Mouse (Mus musculus) right cerebral cortex, postnatal 10 days (tissue): ENCODE data around the gene Olfr1371.
"Not testable (repeated sequence)": the region's sequence is repeated elsewhere in the genome, so short reads cannot be mapped to it uniquely, and the experiment has no call there.

Source experiments
- DNase-seq, 2 experiments: peaks; one replicate each; pipeline ENCODE4 v3.0.0; 2021; ENCODE audit warnings: low spot score in 2 of 2

The Olfr1371 gene

GRCm38 (mm10) chr11:52225986-52226599 is 12.3 kb upstream of the Olfr1371 start:
- DNase-seq: no peak

DNA sequence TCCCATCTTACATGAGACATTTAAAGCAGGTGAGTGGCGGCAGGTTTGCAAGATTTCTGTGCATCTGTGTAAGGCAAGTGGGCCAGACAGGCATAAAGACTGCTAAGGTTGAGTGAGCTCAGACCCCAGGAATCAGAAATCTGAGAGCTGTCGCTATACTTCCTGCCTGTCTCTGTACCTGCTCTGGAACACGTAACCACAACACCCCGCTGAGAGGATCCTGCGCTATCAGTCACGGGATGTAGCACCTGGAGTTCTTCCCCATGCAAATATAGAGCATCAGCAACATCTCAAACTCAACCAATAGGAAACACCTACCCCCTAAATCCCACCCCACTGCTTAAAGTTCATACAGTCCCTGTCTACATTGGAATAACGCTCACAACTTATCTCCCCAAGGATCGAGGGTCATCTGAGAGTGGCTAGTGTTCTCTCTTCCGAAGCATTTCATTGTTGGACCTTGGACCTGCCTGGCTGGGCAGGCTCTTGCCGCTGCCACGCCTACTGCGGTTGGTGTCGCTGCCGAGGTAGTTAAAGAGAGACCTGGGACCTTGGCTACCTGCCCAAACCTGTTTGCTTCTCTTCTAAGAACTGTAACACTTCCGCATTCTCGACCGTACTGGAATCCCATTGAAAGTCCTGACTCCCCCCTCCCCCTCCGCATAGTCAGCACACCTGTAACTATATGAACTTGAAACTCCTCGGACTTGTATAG is 10.3 kb upstream of the Olfr1371 start:
- DNase-seq: no peak

DNA sequence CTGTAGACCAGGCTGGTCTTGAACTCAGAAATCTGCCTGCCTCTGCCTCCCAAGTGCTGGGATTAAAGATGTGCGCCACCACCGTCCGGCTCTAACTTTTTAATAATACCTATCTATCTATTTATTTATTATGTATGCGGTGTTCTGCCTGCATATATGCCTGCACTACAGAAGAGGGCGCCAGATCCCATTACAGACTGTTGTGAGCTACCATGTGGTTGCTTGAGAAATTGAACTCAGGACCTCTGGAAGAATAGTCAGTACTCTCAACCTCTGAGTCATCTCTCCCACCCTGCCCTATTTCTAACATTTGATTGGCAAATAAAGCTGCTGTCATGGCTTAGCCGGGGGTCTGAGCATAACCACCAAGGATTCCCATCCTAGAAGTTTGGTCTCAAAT is 9.1 kb upstream of the Olfr1371 start:
- DNase-seq: no peak

- DNase-seq: not testable (repeated sequence)
Observed at GRCm38 (mm10) chr11:52221921-52222320, 8.1 kb upstream of the Olfr1371 start.

DNA sequence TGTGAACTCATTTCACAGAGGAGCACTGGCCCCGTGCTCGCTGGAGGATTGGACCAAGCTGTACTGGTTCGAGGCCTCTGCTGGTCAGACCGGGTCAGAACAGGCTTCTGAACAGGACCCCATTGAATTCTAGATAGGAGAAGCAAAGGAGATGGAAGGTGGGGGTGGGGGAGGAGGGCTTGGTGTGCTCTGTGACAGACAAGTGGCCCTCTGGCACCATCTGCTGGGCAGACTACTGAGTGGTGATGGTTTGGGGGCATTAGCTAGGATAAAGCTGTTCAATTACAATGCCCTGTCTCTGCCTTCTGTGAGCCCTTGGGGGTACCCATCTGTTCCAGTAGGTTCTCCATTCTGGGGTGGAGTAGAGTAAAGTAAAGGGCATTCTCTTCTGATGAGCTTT is 6.5 kb upstream of the Olfr1371 start:
- peak; percentile 64 to 85 for DNase-seq

DNA sequence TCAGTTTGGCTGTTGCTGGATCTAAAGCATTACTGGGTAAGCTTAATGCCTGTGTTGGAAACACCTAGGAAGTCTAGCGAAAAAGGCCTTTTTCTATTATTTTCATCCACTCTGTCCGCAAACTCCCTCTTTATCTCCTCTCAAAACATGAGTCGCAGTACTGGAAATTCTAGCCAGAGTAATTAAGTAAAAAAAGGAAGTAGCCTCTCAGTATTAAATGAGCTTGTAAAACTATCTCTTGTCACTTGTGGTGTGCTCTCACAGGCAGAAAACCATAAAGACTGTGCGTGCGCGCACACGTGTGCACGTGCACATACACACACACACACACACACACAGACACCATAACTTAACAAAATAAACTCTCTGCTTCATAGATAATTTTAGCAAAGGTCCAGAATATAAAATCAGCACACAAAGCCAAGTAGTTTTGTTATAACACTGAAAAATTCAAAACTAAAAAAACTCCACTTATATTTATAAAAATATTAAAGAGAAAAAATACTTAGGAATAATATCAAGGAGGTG is 17.2 kb downstream of the Olfr1371 start:
- DNase-seq: not testable (repeated sequence)

GRCm38 (mm10) chr11:52180651-52181050 is 33.1 kb downstream of the Olfr1371 start:
- not testable (repeated sequence) for DNase-seq

GRCm38 (mm10) chr11:52179897-52180296 is 33.9 kb downstream of the Olfr1371 start:
- not testable (repeated sequence) for DNase-seq

DNA sequence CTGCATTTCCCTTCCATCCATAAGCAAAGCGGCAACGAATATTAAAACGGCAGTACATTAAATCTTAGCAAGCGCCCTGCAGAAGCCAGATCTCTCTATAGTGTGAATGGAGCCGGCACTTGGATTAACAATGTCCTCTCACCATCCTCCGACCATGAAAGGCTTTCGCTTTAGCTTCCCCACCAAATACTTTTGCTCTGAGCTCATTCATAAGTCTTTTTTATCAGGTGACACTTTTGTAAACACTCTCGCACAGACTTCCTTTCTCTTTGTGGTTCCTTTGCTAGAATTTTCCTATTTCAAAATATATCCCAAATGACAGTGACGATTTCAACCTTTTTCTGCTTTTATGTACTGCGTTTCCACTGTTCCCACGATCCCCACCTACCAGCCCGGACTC is 45.3 kb downstream of the Olfr1371 start:
- no peak for DNase-seq

DNA sequence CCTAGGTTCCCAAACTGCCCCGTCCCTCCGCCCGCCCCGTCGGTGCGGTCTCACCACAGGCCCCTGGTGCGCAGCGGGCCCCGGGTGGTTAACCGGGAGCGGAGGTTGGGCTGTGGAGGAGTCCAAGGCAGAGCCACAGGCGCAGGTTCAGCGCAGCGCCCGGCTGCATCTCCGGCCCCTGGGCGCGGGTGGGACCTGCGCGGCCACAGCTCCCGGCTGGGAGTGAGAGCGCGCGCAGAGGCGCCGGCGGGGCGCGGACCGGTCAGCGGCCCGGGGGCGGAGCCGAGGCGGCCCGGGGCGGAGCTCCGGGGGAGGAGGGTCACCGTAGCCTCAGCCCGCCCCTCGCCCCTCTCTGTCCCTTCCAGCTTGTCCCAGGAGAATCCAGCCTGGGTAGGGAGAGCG is 45.9 kb downstream of the Olfr1371 start:
- not testable (repeated sequence) for DNase-seq

- no peak for DNase-seq
Observed at GRCm38 (mm10) chr11:52167126-52167525, 46.7 kb downstream of the Olfr1371 start.

DNA sequence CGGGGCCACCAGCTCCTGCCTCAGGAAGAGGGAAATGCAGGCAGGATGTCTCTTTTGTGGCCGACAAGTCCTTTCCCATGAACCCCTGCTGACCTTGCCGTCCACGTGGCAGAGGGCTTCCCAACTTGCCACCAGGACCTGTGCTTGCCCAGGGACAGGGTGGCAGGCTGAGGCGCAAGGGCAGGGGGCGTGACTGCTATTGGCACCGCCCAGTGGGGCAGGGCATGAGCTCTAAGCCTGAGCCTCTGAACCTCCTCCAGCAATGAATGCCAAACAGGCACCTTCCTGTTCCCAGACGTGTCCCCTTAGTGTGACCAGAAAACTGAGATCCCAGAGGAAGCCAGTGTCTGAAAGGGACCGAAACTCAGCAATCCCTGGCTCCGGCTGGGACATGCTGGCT is 49.9 kb downstream of the Olfr1371 start:
- no peak for DNase-seq
